Mouse (Mus musculus) layer of hippocampus, adult 8-10 months (tissue): ENCODE measurements around the gene Ankrd61. TPM values are rescaled to one million over a fixed set of nuclear protein-coding genes. Genes with fewer than 3 reads are reported as not detected.
A peak's percentile ranks its signal among the peaks of the same experiment; 100 is the strongest.

ENCODE experiments used
- DNase-seq, 2 experiments: peaks; one replicate each; pipeline ENCODE4 v3.0.0; 2022; ENCODE audit warnings: low spot score in 2 of 2
- total RNA-seq, 4 experiments: library from RNA; stranded (reverse); gene quantifications; 2 replicates each; pipeline ENCODE4 v1.2.4; 2022

The Ankrd61 gene
- total RNA-seq: not detected

DNA sequence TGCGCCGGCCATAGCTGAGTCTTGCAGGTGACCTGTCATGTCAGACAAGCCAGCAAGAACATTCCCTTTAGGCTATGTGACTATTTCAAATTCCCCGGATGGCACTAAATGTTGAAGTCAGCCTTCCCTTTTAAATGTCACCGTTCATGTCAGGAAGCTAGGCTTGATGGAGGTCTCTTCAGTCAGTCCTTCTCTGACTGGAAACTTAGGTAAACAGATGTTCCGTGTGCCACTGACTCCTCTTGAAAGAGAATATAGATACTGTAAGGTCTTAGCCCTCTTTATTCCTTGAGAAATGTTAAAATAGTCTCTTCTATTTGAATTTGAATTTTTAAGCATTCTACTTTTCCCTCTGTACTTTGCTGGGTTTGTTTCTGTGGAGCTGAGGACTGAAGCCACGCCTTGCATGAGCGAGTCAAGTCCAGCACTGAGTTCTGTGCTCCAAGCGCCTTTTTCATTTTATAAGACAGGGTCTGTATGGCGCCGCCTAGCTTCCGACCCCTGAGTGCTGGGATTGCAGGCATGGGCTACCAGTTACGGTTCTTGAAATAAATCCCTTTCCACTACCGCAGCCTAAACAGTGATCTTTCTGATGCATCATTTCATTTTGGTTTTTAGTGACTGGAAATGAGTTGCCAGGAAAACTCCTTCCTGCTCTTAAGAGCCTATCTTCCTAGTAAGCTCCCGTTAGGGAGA is at the start of gene Ankrd61:
TSS of gene Ankrd61 (minus strand) at position 51 of the 696 bp plus-strand sequence.
- DNase-seq: no peak

DNA sequence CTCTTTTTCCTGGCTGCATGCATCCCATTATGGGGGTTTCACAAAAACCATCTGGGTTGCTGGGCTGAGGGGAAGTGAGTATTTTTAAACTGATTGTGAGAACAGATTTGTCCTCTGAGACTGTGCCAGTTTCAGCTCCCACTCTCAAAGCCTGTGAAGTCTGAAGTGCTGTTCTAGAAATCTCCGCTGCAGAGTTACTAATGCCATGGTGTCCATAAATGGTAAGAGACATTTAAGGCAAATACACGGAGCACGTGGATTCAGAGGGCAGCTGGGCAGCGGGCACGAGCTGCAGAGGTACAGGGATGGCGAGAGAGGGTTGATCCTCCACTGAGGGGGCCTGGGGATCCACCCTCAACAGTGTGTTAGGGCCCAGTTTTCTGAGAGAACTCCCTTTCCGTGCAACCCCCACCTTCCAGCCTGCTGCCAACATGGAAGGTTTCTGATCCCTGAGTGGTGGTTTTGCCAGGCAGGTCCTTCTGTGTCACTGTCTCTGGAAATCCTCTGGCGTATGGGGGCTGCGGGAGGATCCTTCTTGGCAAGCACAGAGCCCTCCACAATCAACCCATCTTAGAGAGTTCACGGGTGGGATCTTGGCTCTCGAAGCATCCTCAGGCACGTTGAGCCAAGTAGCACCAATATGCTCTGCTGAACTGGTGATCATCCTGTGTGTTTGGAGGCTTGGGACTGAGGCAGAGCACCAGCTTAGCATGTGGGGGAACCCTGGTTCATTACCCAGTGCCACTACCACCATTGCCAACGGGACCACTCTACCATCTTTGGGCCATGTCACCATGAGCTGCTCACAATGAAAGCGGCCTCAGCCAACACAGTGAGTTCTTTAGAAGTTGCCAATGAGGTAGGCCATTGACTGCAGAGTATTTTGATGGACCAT is 46.0 kb upstream of the Ankrd61 start:
- peak; percentile 84 to 89 for DNase-seq

DNA sequence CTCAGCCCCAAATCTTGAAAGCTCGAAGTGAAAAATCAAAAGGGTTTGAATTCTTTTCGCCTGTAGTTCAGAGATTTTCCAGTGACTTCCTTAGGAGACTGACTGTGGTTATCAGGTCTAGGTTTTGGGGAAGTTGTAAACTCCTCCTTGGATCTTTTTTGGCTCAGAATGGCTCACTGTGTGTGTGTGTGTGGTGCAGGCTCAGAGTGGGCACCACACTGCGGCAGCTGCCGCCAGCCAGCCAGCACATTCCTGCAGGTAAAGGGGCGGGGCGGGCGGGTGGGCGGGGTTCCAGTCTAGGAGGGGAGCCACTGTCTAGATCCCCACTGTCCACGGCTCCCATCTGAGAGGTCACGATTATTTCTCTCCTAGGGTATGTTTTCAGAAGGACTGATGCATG is 44.1 kb upstream of the Ankrd61 start:
- DNase-seq: no peak

DNA sequence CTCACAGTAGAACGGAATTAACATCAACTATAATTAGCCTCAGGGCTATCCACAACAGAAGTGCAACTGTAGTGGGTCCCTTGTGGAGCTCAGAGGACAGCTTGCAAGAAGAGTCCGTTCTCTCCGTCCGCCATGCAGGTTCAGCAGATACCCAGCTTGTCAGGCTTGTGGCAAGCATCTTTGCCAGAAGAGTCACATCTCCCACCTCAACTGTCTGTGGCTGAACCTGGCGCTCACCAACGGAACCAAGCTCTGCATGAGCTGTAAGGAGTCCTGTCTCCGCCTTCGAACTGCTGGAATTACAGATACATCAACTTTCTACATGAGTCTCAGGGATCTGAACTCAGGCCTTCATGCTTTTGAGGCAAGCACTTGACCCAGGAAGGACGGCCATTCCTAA is 38.7 kb upstream of the Ankrd61 start:
- DNase-seq: no peak

DNA sequence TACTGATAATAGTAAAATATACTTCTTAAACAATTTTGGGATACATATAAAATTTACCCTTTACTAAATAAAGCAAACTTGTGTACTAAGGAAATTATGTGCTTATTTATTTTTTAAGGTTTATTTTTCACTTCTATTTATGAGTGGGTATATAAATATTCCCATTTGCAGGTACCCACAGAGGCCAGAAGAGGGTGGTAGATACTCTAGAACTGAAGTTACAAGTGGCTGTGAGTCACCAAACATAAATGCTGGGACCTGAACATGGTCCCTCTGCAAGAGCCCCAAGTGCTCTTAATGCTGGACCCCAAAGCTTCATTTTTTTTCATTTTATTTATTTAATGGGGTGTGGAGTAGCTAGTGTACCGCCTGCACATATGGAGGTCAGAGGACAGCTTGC is 36.4 kb upstream of the Ankrd61 start:
- no peak for DNase-seq

DNA sequence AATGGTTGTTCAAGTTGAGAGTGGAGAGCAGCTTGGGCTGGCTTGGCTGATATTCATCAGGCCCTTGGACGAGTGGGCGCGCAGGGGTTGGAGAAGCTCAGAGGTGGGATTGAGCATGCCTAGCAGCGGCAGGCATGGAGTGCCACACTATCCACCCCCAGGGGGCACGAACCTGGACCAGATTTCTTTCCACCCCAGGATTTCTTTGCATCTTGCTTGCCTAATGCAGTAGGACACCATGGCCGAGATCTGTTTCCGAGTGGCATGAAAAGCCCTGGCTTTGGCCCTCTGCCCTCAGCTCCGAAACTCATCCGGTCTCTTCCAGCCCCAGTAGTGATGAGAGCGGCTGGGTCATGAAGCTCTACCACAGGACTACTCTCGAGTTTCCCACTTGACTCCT is 35.9 kb upstream of the Ankrd61 start:
- no peak for DNase-seq

DNA sequence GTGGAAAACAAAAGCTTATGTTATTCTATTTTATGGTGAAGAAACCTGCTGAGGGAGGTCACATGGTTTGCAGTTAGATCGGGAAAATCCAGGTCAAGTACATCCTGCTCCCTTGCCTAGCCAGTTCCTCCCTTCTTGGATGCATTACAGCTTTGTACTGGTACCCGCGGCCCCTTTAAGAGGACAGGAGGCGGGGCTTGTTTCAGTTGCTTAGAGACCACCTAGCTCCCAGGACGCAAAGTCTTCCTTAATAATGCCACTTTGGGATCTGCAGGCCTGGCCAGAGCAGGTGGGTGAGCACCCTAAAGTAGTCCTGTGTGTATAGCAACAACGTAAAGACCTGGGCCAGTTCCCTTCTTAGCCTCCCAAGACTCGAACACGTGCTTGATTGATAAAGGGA is 35.3 kb upstream of the Ankrd61 start, which contains the start of gene Rsph10b:
TSS of gene Rsph10b (plus strand) at position 205 of the 400 bp plus-strand sequence.
- DNase-seq: no peak

DNA sequence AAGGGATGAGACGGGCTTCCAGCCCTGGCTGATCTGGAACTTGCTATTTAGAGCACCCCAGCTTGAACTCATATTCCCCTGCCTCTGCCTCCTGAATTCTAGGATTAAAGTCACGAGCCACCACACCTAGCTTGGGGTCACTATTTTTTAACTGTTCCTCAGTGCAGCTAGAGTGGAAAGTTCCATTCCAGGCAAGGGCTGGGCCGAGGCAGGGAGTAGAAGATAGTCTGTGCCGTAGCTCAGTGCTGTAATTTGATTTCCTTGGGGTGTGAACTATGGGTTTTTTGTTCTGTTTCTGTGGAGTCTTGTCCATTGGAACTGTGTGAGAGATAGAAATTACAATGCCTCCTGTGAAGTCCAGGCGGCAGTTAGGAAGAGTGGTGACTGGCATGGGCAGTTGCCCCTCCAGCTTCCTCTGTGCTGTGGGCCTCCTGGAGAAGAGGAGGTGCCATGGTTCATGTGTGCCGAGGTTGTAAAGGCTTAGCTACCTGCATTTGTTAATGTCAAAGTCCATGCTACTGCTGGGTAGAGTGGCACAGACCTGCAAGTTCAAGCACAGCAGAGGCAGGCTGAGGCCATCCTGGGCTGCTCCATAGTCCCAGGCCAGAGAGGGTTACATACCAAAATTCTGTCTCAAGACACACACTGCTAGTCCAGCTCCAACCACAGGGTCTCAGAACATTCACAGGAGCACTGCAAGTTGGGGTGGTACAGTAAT is 34.5 kb upstream of the Ankrd61 start:
- DNase-seq: no peak

DNA sequence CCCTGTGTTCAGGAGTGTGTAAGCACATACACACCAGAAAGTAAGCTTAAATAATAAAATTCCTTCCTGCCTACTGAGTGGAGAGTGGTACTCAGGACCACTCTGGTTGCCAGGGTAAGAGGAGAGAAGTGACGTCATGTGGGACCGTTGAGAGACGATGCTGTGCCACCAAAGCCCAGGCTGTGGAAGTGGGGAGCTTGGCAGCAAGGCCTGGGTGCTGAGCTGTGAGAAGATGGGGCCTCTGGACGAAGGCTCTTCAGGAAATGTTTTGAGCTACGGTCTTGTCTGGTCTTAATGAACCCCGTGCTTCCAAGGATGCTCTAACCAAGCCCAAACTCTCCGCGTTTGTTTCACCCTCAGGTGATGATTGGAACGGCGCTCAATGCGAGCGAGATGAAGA is 33.2 kb upstream of the Ankrd61 start:
- DNase-seq: no peak

DNA sequence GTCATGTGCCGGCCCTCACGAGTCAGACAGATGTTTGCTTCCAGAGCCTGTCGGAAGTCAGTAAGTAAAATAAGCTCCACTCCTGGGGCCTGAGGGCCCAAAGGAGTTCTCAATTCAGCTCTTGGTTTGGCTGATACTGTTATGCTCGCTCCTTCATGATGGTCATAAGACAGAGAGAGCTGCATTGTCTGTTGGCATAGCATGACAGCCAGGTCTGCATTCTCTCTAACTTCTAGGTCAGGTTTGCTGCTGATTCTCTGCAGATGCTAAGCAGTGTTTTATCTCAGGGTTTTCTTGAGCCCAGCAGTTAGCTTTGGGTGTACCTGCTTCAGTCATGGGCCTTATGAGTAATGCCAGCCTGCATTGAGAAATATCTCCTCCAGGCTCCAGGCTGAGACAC is 31.8 kb upstream of the Ankrd61 start:
- no peak for DNase-seq

DNA sequence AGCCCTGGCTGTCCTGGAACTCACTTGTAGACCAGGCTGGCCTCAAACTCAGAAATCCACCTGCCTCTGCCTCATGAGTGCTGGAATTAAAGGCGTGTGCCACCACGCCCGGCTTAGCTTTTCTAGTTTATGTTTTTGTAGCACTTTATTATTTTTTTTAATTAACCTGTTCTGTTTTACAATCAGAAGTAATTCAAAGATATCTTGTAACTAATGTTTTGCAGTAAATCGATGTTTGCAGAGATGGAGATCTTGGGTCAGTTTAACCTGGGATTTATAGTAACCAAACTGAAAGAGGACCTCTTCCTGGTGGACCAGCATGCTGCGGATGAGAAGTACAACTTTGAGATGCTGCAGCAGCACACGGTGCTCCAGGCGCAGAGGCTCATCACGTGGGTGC is 30.4 kb upstream of the Ankrd61 start, which contains the start of gene Gm42421:
TSS of gene Gm42421 (plus strand) at position 301 of the 400 bp plus-strand sequence.
- no peak for DNase-seq

DNA sequence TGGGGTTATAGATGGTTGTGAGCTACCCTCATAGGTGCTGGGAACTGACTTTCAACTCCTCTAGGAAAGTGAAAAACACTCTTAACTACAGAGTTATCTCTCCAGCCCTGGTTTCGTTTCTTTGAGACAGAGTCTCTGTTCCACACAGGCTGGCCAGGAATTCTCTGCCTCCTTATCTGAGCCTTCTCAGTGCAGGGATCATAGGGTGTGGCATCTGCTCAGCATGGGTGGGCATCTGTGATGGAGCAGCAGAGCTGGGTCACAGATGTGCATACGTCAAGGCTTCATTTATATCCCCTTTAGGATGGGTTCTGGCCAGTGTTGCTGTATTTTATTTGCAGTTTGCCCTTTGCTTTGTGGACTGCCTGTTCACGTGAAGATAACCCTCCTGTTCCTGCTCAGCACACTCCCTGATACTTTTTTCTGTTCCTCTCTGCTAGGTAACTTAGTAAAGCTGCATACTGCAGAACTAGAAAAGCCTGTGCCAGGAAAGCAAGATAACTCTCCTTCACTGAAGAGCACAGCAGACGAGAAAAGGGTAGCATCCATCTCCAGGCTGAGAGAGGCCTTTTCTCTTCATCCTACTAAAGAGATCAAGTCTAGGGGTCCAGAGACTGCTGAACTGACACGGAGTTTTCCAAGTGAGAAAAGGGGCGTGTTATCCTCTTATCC is 27.4 kb upstream of the Ankrd61 start:
- no peak for DNase-seq

DNA sequence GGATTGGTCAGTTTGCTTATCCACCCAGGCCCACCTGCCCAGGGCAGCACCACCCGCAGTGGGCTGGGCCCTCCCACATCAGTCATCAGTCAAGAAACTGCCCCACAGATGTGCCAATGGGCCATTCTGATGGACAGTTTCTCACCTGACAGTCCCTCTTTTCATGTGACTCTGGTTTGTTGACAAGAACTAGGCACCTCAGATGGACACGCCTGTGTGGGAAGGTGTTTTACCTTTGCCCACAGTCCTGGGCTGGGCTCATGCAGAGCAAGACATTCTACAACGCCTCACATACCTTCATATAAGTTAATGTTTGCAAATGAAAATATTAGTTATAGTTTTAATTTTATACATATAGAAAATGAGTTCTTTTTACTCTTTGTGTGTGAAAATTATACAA is 20.6 kb upstream of the Ankrd61 start:
- DNase-seq: no peak

DNA sequence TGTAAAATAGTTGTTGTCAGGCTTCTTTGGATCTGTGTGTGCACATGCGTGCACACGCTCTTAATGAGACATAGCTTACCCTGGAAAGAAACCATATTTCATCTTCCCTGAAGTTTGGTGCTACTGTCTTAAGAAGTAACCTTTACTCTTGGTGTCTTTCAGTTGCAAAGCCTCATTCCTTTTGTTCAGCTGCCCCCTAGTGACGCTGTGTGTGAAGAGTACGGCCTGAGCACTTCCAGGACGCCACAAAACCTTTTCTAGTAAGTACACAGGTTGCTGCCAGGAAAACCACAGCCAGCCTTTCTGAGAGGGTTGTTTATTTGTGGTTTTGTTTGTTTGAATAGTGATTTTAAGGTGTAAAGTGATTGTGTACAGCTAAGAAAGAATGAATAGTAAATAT is 19.9 kb upstream of the Ankrd61 start:
- no peak for DNase-seq

DNA sequence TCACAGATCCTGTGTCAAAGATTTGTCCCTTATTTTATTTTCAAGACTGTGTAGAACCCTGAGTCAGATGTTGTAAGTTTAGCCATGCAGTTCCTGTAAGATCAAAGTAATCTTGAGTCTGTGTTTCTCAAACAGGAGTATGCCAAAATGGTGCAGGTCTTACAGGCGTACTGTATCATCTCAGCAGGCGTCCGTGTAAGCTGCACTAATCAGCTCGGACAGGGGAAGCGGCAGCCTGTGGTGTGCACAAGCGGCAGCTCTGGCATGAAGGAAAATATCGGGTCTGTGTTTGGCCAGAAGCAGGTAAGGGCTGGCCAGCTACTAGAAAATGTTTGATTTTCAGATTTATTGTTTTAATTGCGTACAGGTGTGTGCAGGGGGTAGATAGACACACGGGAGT is 18.7 kb upstream of the Ankrd61 start:
- no peak for DNase-seq

DNA sequence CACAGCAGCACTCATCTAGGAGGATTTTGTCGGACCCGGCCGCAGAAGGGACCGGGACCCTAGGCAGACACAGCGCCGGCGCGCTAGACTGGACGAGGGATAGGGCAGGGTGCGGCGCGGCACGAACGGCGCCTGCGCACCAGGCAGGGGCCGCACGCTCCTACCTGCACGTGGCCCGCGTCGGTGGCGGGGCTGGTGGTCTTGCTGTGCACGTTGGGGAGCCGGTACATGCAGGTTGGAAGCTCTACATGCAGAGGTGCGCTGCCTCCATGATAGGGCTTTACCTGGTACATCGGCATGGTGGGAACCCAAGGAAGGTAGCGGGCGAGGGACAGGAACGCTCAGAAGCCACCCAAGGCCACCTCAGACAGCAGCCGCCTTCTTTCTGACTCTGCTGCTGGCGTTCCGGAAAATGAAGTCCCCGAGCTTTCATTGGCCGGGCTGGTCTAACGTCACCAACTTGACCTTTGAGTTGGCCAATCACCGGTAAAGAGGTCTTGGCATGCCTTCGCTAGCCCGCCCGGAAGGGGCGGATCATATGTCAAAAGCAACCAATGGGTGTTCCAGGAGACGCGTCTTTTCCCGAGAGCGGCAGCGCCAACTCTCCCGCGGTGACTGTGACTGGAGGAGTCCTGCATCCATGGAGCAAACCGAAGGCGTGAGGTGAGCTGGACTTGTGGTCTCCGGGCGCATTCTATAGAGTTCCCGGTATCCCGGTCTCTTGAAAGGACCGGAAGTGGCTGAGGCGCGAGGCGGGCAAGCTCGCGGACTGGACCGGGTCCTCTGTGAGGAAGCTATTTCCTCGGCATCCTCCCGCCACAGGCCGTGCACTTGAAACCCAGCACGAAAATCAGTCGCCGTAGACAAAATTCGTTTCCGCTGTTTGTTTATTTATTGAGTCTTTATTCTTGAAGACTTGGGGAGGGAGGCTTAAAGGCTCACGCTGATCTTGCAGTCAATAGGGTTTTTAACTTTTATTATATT is 12.2 kb upstream of the Ankrd61 start, which contains the start of the genes Aimp2 and Pms2:
TSS of gene Aimp2 (minus strand) at position 431 of the 984 bp plus-strand sequence.
TSS of gene Pms2 (plus strand) at position 548 of the 984 bp plus-strand sequence.
- DNase-seq: peak; percentile 98

DNA sequence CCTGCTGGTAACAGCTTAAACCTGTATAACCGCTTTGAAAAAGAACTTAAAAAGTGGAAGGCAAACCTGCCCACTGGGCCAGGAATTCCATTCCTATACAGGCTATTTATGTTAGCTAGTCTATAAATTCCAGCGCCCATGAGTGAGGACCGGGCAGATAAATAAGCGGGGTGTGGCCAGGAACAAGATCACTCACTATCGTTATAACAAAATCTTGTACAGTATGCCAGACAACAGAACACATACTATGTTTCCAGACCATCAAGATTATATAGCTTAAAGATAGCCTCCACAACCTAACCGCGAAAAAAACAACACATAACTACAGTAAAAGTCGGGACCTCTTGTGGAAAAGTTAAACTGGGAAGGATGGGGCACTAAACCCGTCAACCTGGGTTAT is 11.4 kb upstream of the Ankrd61 start:
- no peak for DNase-seq

DNA sequence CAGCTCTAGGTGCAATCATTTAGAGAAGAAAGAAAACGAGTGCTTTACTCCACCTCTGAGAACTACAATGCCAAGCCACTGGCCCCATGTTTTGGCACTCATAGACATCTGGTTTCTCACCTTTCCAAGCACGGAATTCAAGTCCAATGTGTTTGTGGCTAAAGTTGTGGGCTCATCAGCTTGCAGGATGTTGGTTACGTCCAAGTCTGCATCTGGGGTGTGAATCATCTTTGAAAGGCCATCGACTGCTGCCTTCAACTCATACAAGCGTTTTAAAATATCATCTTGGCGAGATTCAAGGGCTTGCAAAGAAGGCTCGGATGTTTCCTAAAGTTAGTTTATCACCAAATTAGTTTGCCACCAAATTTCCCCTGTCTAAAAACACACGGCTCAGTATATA is 8.9 kb upstream of the Ankrd61 start:
- no peak for DNase-seq

DNA sequence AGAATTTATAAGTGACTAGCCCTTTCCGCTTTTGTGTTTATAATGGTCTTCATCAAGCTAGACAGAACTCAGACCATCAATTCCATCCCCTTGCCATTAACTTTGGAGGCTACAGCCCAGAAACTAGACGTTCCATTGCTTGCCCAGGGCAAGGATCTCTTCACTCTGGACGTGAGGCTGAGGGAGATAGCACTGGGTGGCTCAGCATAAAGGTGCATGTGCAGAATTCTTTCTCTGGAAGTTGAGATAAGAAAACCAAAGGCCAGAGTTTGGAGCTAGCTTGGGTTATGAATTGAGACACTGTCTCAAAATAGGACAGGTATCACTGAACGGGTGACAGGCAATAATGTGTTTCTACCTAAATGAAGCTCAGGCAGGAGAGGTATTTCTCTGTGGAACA is 6.3 kb upstream of the Ankrd61 start:
- no peak for DNase-seq

DNA sequence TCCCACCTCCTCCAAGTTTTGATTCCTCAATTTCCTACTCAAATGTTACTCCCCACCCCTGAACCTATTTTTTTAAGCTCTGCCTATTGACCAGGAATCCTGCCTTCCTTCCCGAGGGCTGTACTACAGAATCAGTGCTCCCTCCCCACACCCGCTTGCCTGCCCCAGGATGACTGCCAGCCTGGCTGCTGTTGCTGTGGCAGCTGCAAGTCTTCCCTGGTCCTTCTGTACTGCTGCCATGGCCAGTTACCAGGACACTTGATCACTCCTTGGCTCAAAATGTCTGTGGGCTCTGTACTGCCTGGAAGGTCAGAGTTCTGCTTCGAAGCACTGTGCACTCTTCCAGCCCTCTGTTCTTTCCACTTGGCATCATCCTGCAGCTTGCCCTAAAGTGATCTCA is 4.6 kb upstream of the Ankrd61 start:
- peak in 1 of 2 experiments; percentile 40 for DNase-seq
